Mouse (Mus musculus): ENCODE data around the gene Olfr435. TPM values are rescaled to one million over a fixed set of nuclear protein-coding genes. Genes with fewer than 3 reads are reported as not detected.
"Not testable (repeated sequence)": the region's sequence is repeated elsewhere in the genome, so short reads cannot be mapped to it uniquely, and the experiment has no call there.

Olfr435 gene
- polyA plus RNA-seq, 1 experiment from 2014 or later: not detected

DNA sequence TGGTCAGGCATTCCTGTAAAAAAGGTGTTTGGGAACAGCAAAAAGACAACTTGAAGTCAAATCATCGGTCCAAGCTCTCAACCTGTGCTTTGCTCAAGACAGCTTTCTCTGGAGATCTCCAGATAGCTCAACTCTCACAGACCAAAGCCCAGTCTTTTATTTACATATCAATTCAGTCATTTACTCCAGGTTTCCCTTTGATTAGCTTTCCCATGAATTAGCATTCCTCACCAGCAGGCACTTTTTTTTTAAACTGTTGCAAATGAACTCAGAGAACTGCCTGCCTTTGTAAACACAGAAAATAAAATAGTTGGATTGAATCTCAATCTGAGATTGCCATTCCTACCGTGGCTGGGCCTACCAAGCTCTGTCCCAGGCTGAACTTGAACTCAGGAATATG lies 8.4 kb downstream of the Olfr435 start:
- Histone ChIP-seq H3K27me3 (ENCODE audit: insufficient read depth, low read length) (no peaks in the 10 kb centered on the region), H3K4me3 (ENCODE audit: low read length) (no peak overlapping the region), H3K4me2 (replicated peaks; ENCODE audit: low read depth, low read length) (no peak overlapping the region), H3K36me3 (ENCODE audit: insufficient read depth, low read length) (no peaks in the 10 kb centered on the region), H3K4me1 (ENCODE audit: insufficient read depth, low read length) (no peaks in the 10 kb centered on the region), H3K9me3 (ENCODE audit: low read length) (no peaks in the 10 kb centered on the region), H3K27ac (ENCODE audit: low read length) (no peak overlapping the region), H3K9ac (replicated peaks; ENCODE audit: low read length) (no peak overlapping the region)
- 30% methylated on average over 2 of the region's 2 CpGs for WGBS
- ATAC-seq (ENCODE audit: low FRiP score, low TSS enrichment): no peak

DNA sequence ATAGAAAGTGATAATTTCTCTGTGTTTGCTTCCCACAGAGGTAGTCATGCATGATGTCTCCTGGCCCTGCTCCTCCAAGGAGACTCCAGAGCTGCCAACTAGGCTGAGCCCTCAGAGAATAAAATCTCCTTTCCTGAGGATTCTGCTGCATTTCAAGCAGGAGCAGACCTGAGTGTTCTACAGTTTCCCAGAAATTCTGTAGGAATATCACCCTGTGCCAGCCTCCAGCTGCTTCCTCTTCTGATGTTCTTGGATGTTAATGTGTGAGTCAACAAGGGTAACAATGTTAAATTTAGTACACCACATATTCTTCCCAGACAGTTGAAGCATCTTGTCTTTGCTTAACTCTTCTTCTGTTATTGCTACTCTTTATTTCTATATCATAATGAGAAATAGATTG lies 15.9 kb downstream of the Olfr435 start, which contains the start of gene Olfr434:
Olfr434 (plus strand) TSS at position 149 of the 400 bp plus-strand sequence.
- not testable (repeated sequence) for H3K27ac ChIP-seq (ENCODE audit: low read length); H3K9me3 ChIP-seq (ENCODE audit: low read length); H3K36me3 ChIP-seq (ENCODE audit: insufficient read depth, low read length); H3K4me3 ChIP-seq (ENCODE audit: low read length); H3K27me3 ChIP-seq (ENCODE audit: insufficient read depth, low read length); H3K4me1 ChIP-seq (ENCODE audit: insufficient read depth, low read length); H3K9ac ChIP-seq (replicated peaks; ENCODE audit: low read length); ATAC-seq (ENCODE audit: low FRiP score, low TSS enrichment); H3K4me2 ChIP-seq (replicated peaks; ENCODE audit: low read depth, low read length)

DNA sequence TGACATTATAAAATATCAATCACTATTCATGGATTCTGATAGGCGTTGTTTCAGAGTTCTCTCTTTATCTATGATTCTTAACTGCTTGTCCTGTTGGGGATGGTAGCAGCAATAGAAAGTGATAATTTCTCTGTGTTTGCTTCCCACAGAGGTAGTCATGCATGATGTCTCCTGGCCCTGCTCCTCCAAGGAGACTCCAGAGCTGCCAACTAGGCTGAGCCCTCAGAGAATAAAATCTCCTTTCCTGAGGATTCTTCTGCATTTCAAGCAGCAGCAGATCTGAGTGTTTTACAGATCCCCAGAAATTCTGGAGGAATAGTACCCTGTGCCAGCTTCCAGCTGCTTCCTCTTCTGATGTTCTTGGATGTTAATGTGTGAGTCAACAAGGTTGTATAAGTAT lies 34.3 kb downstream of the Olfr435 start, which contains the start of gene Olfr47:
Olfr47 (plus strand) TSS at position 275 of the 400 bp plus-strand sequence.
- H3K36me3 ChIP-seq (ENCODE audit: insufficient read depth, low read length); H3K9ac ChIP-seq (replicated peaks; ENCODE audit: low read length); H3K27me3 ChIP-seq (ENCODE audit: insufficient read depth, low read length); H3K4me3 ChIP-seq (ENCODE audit: low read length); H3K4me1 ChIP-seq (ENCODE audit: insufficient read depth, low read length); H3K27ac ChIP-seq (ENCODE audit: low read length); H3K4me2 ChIP-seq (replicated peaks; ENCODE audit: low read depth, low read length); ATAC-seq (ENCODE audit: low FRiP score, low TSS enrichment); H3K9me3 ChIP-seq (ENCODE audit: low read length): not testable (repeated sequence)
- 76% methylated on average over 1 of the region's 1 CpGs for WGBS

DNA sequence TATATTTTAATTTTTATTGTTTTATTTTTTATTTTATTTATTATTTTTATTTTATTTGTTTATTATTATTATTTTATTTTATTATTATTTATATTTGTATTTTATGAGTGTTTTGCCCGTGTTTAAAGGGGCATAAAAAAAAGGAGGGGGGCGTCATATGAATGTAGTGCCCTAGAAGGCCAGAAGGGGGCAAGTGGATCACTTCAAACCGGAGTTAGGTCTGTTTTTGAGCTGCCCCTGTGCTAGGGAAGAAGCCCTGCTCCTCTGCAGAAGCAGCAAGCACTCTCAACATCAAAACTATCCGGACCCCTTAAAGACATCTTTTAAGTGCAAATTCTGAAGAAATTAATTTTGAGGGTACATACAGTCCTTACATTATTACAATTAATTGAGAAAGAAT lies 45.1 kb downstream of the Olfr435 start:
- Histone ChIP-seq H3K9ac (replicated peaks; ENCODE audit: low read length) (no peak overlapping the region), H3K27ac (ENCODE audit: low read length) (no peak overlapping the region), H3K4me1 (ENCODE audit: insufficient read depth, low read length) (no peaks in the 10 kb centered on the region), H3K9me3 (ENCODE audit: low read length) (no peaks in the 10 kb centered on the region), H3K4me3 (ENCODE audit: low read length) (no peak overlapping the region), H3K36me3 (ENCODE audit: insufficient read depth, low read length) (no peaks in the 10 kb centered on the region), H3K4me2 (replicated peaks; ENCODE audit: low read depth, low read length) (no peak overlapping the region), H3K27me3 (ENCODE audit: insufficient read depth, low read length) (no peaks in the 10 kb centered on the region)
- ATAC-seq (ENCODE audit: low FRiP score, low TSS enrichment): no peak
- WGBS: 18% methylated on average over 4 of the region's 4 CpGs

- no peak overlapping the region for H3K27ac ChIP-seq (ENCODE audit: low read length)
- no peak overlapping the region for H3K9ac ChIP-seq (replicated peaks; ENCODE audit: low read length)
- H3K9me3 ChIP-seq (ENCODE audit: low read length): no peaks in the 10 kb centered on the region
- no peaks in the 10 kb centered on the region for H3K36me3 ChIP-seq (ENCODE audit: insufficient read depth, low read length)
- no peak overlapping the region for H3K4me3 ChIP-seq (ENCODE audit: low read length)
- no peaks in the 10 kb centered on the region for H3K4me1 ChIP-seq (ENCODE audit: insufficient read depth, low read length)
- no peaks in the 10 kb centered on the region for H3K27me3 ChIP-seq (ENCODE audit: insufficient read depth, low read length)
- no peak for ATAC-seq (ENCODE audit: low FRiP score, low TSS enrichment)
- WGBS: 49% methylated on average over 3 of the region's 3 CpGs
- no peak overlapping the region for H3K4me2 ChIP-seq (replicated peaks; ENCODE audit: low read depth, low read length)
Observed at GRCm38 (mm10) chr6:43247396-43247795, 50.5 kb downstream of the Olfr435 start.

GRCm38 (mm10) chr6:43252994-43253393 lies 56.0 kb downstream of the Olfr435 start:
- H3K36me3 ChIP-seq (ENCODE audit: insufficient read depth, low read length): no peaks in the 10 kb centered on the region
- H3K9ac ChIP-seq (replicated peaks; ENCODE audit: low read length): no peak overlapping the region
- H3K27me3 ChIP-seq (ENCODE audit: insufficient read depth, low read length): no peaks in the 10 kb centered on the region
- 75% methylated on average over 1 of the region's 1 CpGs for whole genome bisulfite sequencing
- H3K9me3 ChIP-seq (ENCODE audit: low read length): no peaks in the 10 kb centered on the region
- no peak overlapping the region for H3K4me3 ChIP-seq (ENCODE audit: low read length)
- H3K4me2 ChIP-seq (replicated peaks; ENCODE audit: low read depth, low read length): no peak overlapping the region
- no peak for ATAC-seq (ENCODE audit: low FRiP score, low TSS enrichment)
- H3K27ac ChIP-seq (ENCODE audit: low read length): no peak overlapping the region
- no peaks in the 10 kb centered on the region for H3K4me1 ChIP-seq (ENCODE audit: insufficient read depth, low read length)

Other genes starting within 250 kb of the Olfr435 start
- gene Olfr444, start 248.1 kb upstream of the Olfr435 start, polyA plus RNA-seq (2015; fragmentation: Nextera tagmentation; extraction: Ambion mirVana): not detected in 2 replicates
- not detected in 2 replicates for gene Olfr441, start 90.8 kb upstream of the Olfr435 start, polyA plus RNA-seq (2015; fragmentation: Nextera tagmentation; extraction: Ambion mirVana)
- gene Olfr237-ps1, start 50.6 kb upstream of the Olfr435 start, polyA plus RNA-seq (2015; fragmentation: Nextera tagmentation; extraction: Ambion mirVana): not detected in 2 replicates
- not detected in 2 replicates for gene Olfr437, start 33.9 kb upstream of the Olfr435 start, polyA plus RNA-seq (2015; fragmentation: Nextera tagmentation; extraction: Ambion mirVana)
- not detected in 2 replicates for gene Olfr13, start 25.0 kb upstream of the Olfr435 start, polyA plus RNA-seq (2015; fragmentation: Nextera tagmentation; extraction: Ambion mirVana)
- not detected in 2 replicates for gene Olfr434, start 15.9 kb downstream of the Olfr435 start, polyA plus RNA-seq (2015; fragmentation: Nextera tagmentation; extraction: Ambion mirVana)
- not detected in 2 replicates for gene Olfr47, start 34.4 kb downstream of the Olfr435 start, polyA plus RNA-seq (2015; fragmentation: Nextera tagmentation; extraction: Ambion mirVana)
- gene Arhgef5, start 68.4 kb downstream of the Olfr435 start, polyA plus RNA-seq (2015; fragmentation: Nextera tagmentation; extraction: Ambion mirVana): 17.0 and 19.2 TPM in 2 replicates
- 0.19 TPM in 1 of 2 replicates, not detected in the other for gene Nobox, start 112.4 kb downstream of the Olfr435 start, polyA plus RNA-seq (2015; fragmentation: Nextera tagmentation; extraction: Ambion mirVana)